Mouse (Mus musculus): ENCODE measurements around the gene Map2k5.

GRCm38 (mm10) chr9:63146856-63147274 lies 230.8 kb downstream of the Map2k5 start:
- TF ChIP-seq CTCF (IDR thresholded peaks at IDR 0.05; ENCODE audit: borderline replicate concordance, control insufficient read depth, extremely low read depth, insufficient read depth, low read length, poor library complexity) = no peak
- no peak for TF ChIP-seq POLR2A (IDR thresholded peaks at IDR 0.05; ENCODE audit: control insufficient read depth, extremely low read depth, insufficient read depth, low read length, poor library complexity)

Data from thymus, adult 2 months (tissue).